Mouse (Mus musculus) embryonic facial prominence, embryonic 12.5 days (tissue): ENCODE data around the gene Prkci. TPM values are rescaled to one million over a fixed set of nuclear protein-coding genes. Genes with fewer than 3 reads are reported as not detected.

Experiments used
- ATAC-seq: fragments of 200-750 bp; cut with Nextera tagmentation; 2 replicates; pipeline ENCODE4 v1.8.0; 2017; ENCODE audit not compliant: insufficient number of reproducible peaks, insufficient read depth, low FRiP score, low TSS enrichment
- H3K27ac ChIP-seq: fragments of 300-500 bp; sonication (generic); 2 replicates; pipeline ENCODE4 v1.5.1; 2016; ENCODE audit warnings: mild to moderate bottlenecking
- H3K27me3 ChIP-seq: fragments of 300-500 bp; sonication (generic); 2 replicates; pipeline ENCODE4 v1.6.1; 2016; ENCODE audit warnings: mild to moderate bottlenecking, moderate library complexity
- H3K36me3 ChIP-seq: fragments of 300-500 bp; sonication (generic); 2 replicates; pipeline ENCODE4 v1.6.1; 2016; ENCODE audit warnings: mild to moderate bottlenecking
- H3K4me1 ChIP-seq: fragments of 300-500 bp; sonication (generic); 2 replicates; pipeline ENCODE4 v1.6.1; 2016
- H3K4me2 ChIP-seq: fragments of 300-500 bp; sonication (generic); replicated peaks from 2 replicates; pipeline ENCODE4 v1.6.1; 2016; ENCODE audit warnings: mild to moderate bottlenecking, moderate library complexity
- H3K4me3 ChIP-seq: fragments of 300-500 bp; sonication (generic); 2 replicates; pipeline ENCODE4 v1.5.1; 2016; ENCODE audit warnings: mild to moderate bottlenecking
- H3K9ac ChIP-seq: fragments of 300-500 bp; sonication (generic); 2 replicates; pipeline ENCODE4 v1.6.1; 2016; ENCODE audit warnings: mild to moderate bottlenecking, moderate library complexity
- H3K9me3 ChIP-seq: fragments of 300-500 bp; sonication (generic); 2 replicates; pipeline ENCODE4 v1.6.1; 2016; ENCODE audit warnings: mild to moderate bottlenecking, moderate library complexity
- WGBS: fragments of 180-500 bp; shearing (Covaris S2); methylation state at CpG from one replicate; pipeline ENCODE4 v1.1.7; 2016; 5-methylcytosine and 5-hydroxymethylcytosine counted together
- polyA plus RNA-seq: library from polyadenylated mRNA; unstranded; fragments of >200 nt; fragmentation: Nextera tagmentation; extraction: Ambion mirVana; gene quantifications from 2 replicates; pipeline ENCODE4 v1.2.1, GENCODE M21; 2016

Gene Prkci
- polyA plus RNA-seq, 1 experiment from 2014 or later = 52.2 TPM

- no peaks in the 10 kb centered on the region for H3K27me3 ChIP-seq
- WGBS = 91% methylated on average over 8 of the region's 8 CpGs
- no peaks in the 10 kb centered on the region for H3K4me1 ChIP-seq
- no peaks in the 10 kb centered on the region for H3K9me3 ChIP-seq
- H3K9ac ChIP-seq = no peak overlapping the region
- H3K4me2 ChIP-seq = no peak overlapping the region
- H3K4me3 ChIP-seq = no peak overlapping the region
- peaks cover 14% of the 10 kb centered on the region for H3K36me3 ChIP-seq
- H3K27ac ChIP-seq = no peak overlapping the region
- no peak for ATAC-seq
Measured at GRCm38 (mm10) chr3:31054888-31055287, 59.3 kb downstream of the Prkci start.

GRCm38 (mm10) chr3:31056047-31056650, 60.6 kb downstream of the Prkci start:
- H3K4me1 ChIP-seq = peaks cover 6% of the 10 kb centered on the region
- 0 out of 2 replicates have a peak overlapping the region, but pooled peaks have one; percentile 20 for H3K9ac ChIP-seq
- H3K4me3 ChIP-seq = peak overlapping the region; percentile 41
- peak; percentile 41; the same call in 1 of the 2 replicates for ATAC-seq
- H3K4me2 ChIP-seq = peak overlapping the region; percentile 55
- no peak overlapping the region; the same call in 1 of the 2 replicates for H3K27ac ChIP-seq
- H3K27me3 ChIP-seq = no peaks in the 10 kb centered on the region
- H3K36me3 ChIP-seq = peaks cover 6% of the 10 kb centered on the region
- 24% methylated on average over 17 of the region's 17 CpGs for WGBS
- H3K9me3 ChIP-seq = no peaks in the 10 kb centered on the region

GRCm38 (mm10) chr3:31056651-31057627, 61.4 kb downstream of the Prkci start:
- Histone ChIP-seq H3K36me3 (no peaks in the 10 kb centered on the region), H3K27ac (peak overlapping the region; percentile 83), H3K4me2 (peak overlapping the region; percentile 55), H3K4me1 (peaks cover 8% of the 10 kb centered on the region), H3K4me3 (peak overlapping the region; percentile 41), H3K9ac (peak overlapping the region; percentile 20; the same call in 1 of the 2 replicates), H3K9me3 (no peaks in the 10 kb centered on the region), H3K27me3 (no peaks in the 10 kb centered on the region)
- ATAC-seq = peak; percentile 71
- 3% methylated on average over 30 of the region's 30 CpGs for WGBS

GRCm38 (mm10) chr3:31060745-31061102, 65.2 kb downstream of the Prkci start:
- Histone ChIP-seq H3K27ac (no peak overlapping the region), H3K9me3 (no peaks in the 10 kb centered on the region), H3K9ac (no peak overlapping the region), H3K36me3 (no peaks in the 10 kb centered on the region), H3K4me1 (peaks cover 8% of the 10 kb centered on the region), H3K4me2 (peak overlapping the region; percentile 11; the same call in 1 of the 2 replicates), H3K4me3 (no peak overlapping the region), H3K27me3 (no peaks in the 10 kb centered on the region)
- ATAC-seq = no peak
- 72% methylated on average over 8 of the region's 8 CpGs for WGBS

GRCm38 (mm10) chr3:31061103-31061785, 65.7 kb downstream of the Prkci start:
- H3K27ac ChIP-seq = no peak overlapping the region
- H3K4me3 ChIP-seq = no peak overlapping the region
- no peaks in the 10 kb centered on the region for H3K9me3 ChIP-seq
- H3K4me2 ChIP-seq = peak overlapping the region; percentile 11; the same call in 1 of the 2 replicates
- ATAC-seq = no peak
- no peak overlapping the region for H3K9ac ChIP-seq
- H3K4me1 ChIP-seq = peaks cover 8% of the 10 kb centered on the region
- 45% methylated on average over 20 of the region's 20 CpGs for WGBS
- H3K27me3 ChIP-seq = no peaks in the 10 kb centered on the region
- no peaks in the 10 kb centered on the region for H3K36me3 ChIP-seq

GRCm38 (mm10) chr3:31061786-31062120, 66.2 kb downstream of the Prkci start:
- Histone ChIP-seq H3K27ac (no peak overlapping the region), H3K36me3 (no peaks in the 10 kb centered on the region), H3K4me2 (no peak overlapping the region), H3K4me1 (peaks cover 8% of the 10 kb centered on the region), H3K9ac (no peak overlapping the region), H3K9me3 (no peaks in the 10 kb centered on the region), H3K27me3 (no peaks in the 10 kb centered on the region), H3K4me3 (no peak overlapping the region)
- WGBS = 74% methylated on average over 4 of the region's 4 CpGs
- no peak for ATAC-seq

- Histone ChIP-seq H3K27ac (no peak overlapping the region), H3K27me3 (no peaks in the 10 kb centered on the region), H3K36me3 (no peaks in the 10 kb centered on the region), H3K4me3 (no peak overlapping the region), H3K4me2 (no peak overlapping the region), H3K9ac (no peak overlapping the region), H3K4me1 (peaks cover 8% of the 10 kb centered on the region), H3K9me3 (no peaks in the 10 kb centered on the region)
- WGBS = 90% methylated on average over 7 of the region's 7 CpGs
- ATAC-seq = no peak
Measured at GRCm38 (mm10) chr3:31062325-31062724, 66.8 kb downstream of the Prkci start.

GRCm38 (mm10) chr3:31068482-31068881, 72.9 kb downstream of the Prkci start:
- WGBS = 81% methylated on average over 7 of the region's 7 CpGs

GRCm38 (mm10) chr3:31071804-31072203, 76.3 kb downstream of the Prkci start:
- no peak overlapping the region for H3K4me3 ChIP-seq
- ATAC-seq = no peak
- WGBS = 82% methylated on average over 14 of the region's 14 CpGs
- H3K9me3 ChIP-seq = no peaks in the 10 kb centered on the region
- no peak overlapping the region for H3K4me2 ChIP-seq
- H3K4me1 ChIP-seq = no peaks in the 10 kb centered on the region
- H3K9ac ChIP-seq = no peak overlapping the region
- H3K36me3 ChIP-seq = no peaks in the 10 kb centered on the region
- no peak overlapping the region for H3K27ac ChIP-seq
- H3K27me3 ChIP-seq = no peaks in the 10 kb centered on the region

More at GRCm38 (mm10) chr3:31068482-31068881, 72.9 kb downstream of the Prkci start:
- ATAC-seq = no peak
- Histone ChIP-seq H3K4me3 (no peak overlapping the region), H3K36me3 (no peaks in the 10 kb centered on the region), H3K27ac (no peak overlapping the region), H3K27me3 (no peaks in the 10 kb centered on the region), H3K9me3 (no peaks in the 10 kb centered on the region), H3K4me2 (no peak overlapping the region), H3K9ac (no peak overlapping the region), H3K4me1 (no peaks in the 10 kb centered on the region)

GRCm38 (mm10) chr3:31075808-31076207, 80.3 kb downstream of the Prkci start:
- H3K4me1 ChIP-seq = no peaks in the 10 kb centered on the region
- H3K4me2 ChIP-seq = no peak overlapping the region
- ATAC-seq = no peak
- no peak overlapping the region for H3K27ac ChIP-seq
- H3K9ac ChIP-seq = no peak overlapping the region
- H3K9me3 ChIP-seq = no peaks in the 10 kb centered on the region
- no peak overlapping the region for H3K4me3 ChIP-seq
- no peaks in the 10 kb centered on the region for H3K27me3 ChIP-seq
- H3K36me3 ChIP-seq = no peaks in the 10 kb centered on the region
- 52% methylated on average over 11 of the region's 11 CpGs for WGBS

- H3K27me3 ChIP-seq = no peaks in the 10 kb centered on the region
- no peaks in the 10 kb centered on the region for H3K36me3 ChIP-seq
- ATAC-seq = no peak
- 86% methylated on average over 6 of the region's 6 CpGs for WGBS
- H3K9ac ChIP-seq = no peak overlapping the region
- no peak overlapping the region for H3K4me2 ChIP-seq
- H3K9me3 ChIP-seq = no peaks in the 10 kb centered on the region
- H3K4me3 ChIP-seq = no peak overlapping the region
- H3K4me1 ChIP-seq = no peaks in the 10 kb centered on the region
- H3K27ac ChIP-seq = no peak overlapping the region
Measured at GRCm38 (mm10) chr3:31077068-31077703, 81.6 kb downstream of the Prkci start.
